Mouse (Mus musculus): ENCODE data around the gene Mcoln2. TPM values are rescaled to one million over a fixed set of nuclear protein-coding genes. Genes with fewer than 3 reads are reported as not detected.

Gene Mcoln2
- polyA plus RNA-seq, 1 experiment from 2014 or later, result 2.3 TPM

DNA sequence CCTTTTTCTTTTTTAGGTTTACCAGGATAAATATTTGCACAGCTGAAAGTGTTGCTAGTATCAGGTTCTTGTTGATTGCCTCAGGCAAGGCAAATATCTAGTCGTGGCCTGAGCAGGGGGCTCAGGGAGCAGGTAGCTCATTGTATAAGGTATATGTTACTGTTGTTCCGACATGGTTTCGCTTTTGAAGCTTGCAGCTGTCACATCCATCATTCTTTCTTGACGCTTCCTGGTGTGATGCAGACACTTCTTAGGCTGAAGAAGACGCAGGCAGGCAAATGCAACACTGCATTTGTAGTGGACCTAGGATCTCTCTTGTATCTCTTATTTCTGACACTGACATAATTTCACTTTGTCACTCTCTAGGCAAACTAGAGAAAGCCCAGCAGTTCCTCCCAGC is 63.7 kb downstream of the Mcoln2 start:
- ATAC-seq (ENCODE audit: borderline replicate concordance, extremely low read depth, low FRiP score, low TSS enrichment), result no peak
- H3K9ac ChIP-seq, result no peak overlapping the region
- 0 out of 2 replicates have a peak, but pooled peaks cover 11% of the 10 kb centered on the region for H3K4me1 ChIP-seq
- H3K36me3 ChIP-seq, result no peaks in the 10 kb centered on the region
- 31% methylated on average over 5 of the region's 5 CpGs for WGBS
- H3K27me3 ChIP-seq, result no peaks in the 10 kb centered on the region; the same call in 1 of the 2 replicates
- H3K4me3 ChIP-seq, result no peak overlapping the region; the same call in 1 of the 2 replicates
- H3K4me2 ChIP-seq, result peak overlapping the region; percentile 30
- no peaks in the 10 kb centered on the region for H3K9me3 ChIP-seq
- no peak overlapping the region for H3K27ac ChIP-seq

DNA sequence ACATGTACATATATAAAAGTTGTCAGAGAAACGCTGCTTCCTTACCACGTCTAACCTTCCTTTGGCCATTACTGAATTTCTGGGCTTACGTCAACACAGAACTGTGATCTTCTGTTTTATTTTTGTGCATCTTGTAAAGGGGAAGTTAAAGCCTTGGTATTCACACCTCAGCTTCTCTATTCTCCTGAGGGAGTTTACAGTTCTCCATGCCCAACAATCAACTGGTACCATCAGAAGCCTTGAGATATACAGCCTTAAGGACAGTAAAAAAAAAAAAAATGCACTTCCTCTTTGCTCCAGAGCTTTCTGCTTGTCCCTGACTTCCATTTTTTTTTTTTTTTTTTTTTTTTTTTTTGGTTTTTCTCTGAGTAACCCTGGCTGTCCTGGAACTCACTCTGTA is 66.9 kb downstream of the Mcoln2 start:
- H3K4me3 ChIP-seq, result no peak overlapping the region
- H3K27ac ChIP-seq, result no peak overlapping the region
- no peaks in the 10 kb centered on the region for H3K36me3 ChIP-seq
- H3K9me3 ChIP-seq, result no peaks in the 10 kb centered on the region
- 96% methylated on average over 3 of the region's 3 CpGs for WGBS
- no peak for ATAC-seq (ENCODE audit: borderline replicate concordance, extremely low read depth, low FRiP score, low TSS enrichment)
- H3K27me3 ChIP-seq, result peaks cover 15% of the 10 kb centered on the region; the same call in 1 of the 2 replicates
- H3K4me1 ChIP-seq, result peaks cover 11% of the 10 kb centered on the region; the same call in 1 of the 2 replicates
- no peak overlapping the region for H3K9ac ChIP-seq
- H3K4me2 ChIP-seq, result no peak overlapping the region

DNA sequence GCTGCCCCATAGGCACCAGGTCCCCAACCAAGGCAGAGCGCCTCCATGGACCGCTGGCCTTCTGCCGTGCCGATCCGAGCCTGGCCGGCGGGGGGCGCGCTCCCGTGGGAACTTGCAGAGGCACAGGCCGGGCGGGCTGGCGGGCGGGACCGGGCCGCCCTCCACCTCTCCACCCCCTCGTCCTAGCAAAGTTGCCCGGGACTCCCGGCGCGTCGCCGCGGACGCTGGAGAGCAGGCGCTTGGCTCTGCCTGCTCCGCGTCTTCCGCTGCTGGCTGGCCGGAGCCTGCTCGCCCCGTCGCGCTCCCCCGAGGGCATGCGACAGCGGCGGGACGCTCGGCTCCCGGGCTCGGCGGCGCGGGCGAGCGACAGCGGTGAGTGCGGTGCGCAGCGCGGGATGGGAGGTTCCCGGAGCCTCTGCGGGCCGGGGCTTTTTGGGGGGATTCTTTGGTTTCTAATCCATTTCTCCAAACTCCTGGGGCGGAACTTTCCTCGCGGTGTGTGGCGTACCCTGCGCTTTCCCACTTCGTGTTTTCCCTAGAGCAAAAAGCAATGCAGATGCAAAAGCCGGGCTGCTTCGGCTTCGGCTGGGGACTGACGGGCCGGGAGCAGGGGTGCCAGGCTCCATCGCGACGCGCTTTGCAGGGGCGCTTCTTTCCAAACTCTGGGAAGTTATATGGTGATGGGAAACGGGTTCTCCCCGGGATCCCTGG is 71.3 kb downstream of the Mcoln2 start, which contains the start of gene Lpar3:
Gene Lpar3 (plus strand): TSS at position 188 of the 711 bp plus-strand sequence.
- WGBS, result 1% methylated on average over 73 of the region's 73 CpGs
- Histone ChIP-seq H3K4me1 (no peaks in the 10 kb centered on the region; the same call in 1 of the 2 replicates), H3K9ac (peak within 1 kb of the TSS; percentile 17), H3K27ac (no peak within 1 kb of the TSS), H3K4me3 (peak within 1 kb of the TSS; percentile 47), H3K36me3 (no peaks in the 10 kb centered on the region), H3K4me2 (peak within 1 kb of the TSS; percentile 82), H3K27me3 (peaks cover 35% of the 10 kb centered on the region), H3K9me3 (no peaks in the 10 kb centered on the region)
- ATAC-seq (ENCODE audit: borderline replicate concordance, extremely low read depth, low FRiP score, low TSS enrichment), result peak; percentile 79; the same call in 1 of the 2 replicates

DNA sequence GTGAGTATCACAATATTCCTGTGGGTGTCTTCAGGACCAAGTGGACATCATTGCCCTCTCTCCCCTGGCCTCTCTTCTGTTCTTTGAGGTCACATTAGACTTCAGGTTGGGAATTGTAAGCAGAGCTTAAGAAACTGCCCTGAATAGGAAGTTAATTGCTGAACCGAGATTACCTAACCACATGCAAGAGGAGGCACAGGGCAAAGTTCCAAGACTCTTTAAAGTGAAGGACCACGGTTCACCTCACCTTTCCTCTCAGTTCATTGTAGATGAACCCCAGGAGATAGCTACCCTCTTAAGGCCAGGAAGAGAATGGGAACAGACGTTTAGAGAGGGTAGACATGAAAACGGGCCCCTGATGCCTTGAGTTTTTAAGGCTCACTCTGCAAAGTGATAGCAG is 74.6 kb downstream of the Mcoln2 start:
- Histone ChIP-seq H3K27ac (no peak overlapping the region), H3K9me3 (no peaks in the 10 kb centered on the region), H3K4me3 (no peak overlapping the region), H3K4me2 (no peak overlapping the region), H3K9ac (no peak overlapping the region), H3K27me3 (peaks cover 32% of the 10 kb centered on the region), H3K36me3 (no peaks in the 10 kb centered on the region), H3K4me1 (no peaks in the 10 kb centered on the region; the same call in 1 of the 2 replicates)
- no peak for ATAC-seq (ENCODE audit: borderline replicate concordance, extremely low read depth, low FRiP score, low TSS enrichment)
- 65% methylated on average over 4 of the region's 4 CpGs for WGBS

DNA sequence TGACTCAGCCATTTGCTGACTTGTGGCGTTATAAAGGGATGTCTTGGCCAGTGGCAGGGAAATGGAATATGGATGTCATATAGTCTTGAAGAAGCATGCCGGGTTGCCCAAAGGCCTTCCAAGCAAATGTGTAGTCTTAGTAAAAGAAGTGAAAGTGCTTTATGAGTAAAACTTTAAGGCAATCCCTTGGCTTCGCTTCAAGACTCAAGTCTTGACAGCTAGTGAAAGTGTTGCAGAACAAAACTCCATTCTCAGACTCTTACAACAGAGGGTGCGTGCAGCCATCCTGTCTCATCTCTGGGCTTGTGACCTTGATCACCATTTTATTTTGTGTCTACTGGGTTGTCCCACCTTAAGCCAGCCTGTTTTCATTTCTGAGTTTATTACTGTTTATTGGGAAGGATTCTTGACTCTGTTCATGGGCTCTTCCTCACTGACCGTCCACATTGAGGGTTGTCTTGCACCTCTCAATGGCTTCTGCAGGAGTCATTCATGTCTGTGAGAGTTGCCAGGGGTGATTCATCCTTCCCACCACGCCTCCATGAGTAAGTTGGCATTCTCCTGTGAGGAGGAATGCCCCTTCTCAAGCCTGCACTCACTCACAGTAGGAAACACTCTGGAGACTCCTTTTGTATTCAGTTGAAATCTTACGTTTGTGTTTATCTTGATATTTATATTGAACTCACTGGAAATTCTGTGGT is 75.6 kb downstream of the Mcoln2 start:
- peaks cover 26% of the 10 kb centered on the region for H3K27me3 ChIP-seq
- H3K4me1 ChIP-seq, result no peaks in the 10 kb centered on the region; the same call in 1 of the 2 replicates
- H3K4me2 ChIP-seq, result no peak overlapping the region
- H3K9ac ChIP-seq, result no peak overlapping the region
- H3K27ac ChIP-seq, result no peak overlapping the region
- 58% methylated on average over 7 of the region's 7 CpGs for WGBS
- no peaks in the 10 kb centered on the region for H3K36me3 ChIP-seq
- no peaks in the 10 kb centered on the region for H3K9me3 ChIP-seq
- no peak for ATAC-seq (ENCODE audit: borderline replicate concordance, extremely low read depth, low FRiP score, low TSS enrichment)
- no peak overlapping the region for H3K4me3 ChIP-seq

DNA sequence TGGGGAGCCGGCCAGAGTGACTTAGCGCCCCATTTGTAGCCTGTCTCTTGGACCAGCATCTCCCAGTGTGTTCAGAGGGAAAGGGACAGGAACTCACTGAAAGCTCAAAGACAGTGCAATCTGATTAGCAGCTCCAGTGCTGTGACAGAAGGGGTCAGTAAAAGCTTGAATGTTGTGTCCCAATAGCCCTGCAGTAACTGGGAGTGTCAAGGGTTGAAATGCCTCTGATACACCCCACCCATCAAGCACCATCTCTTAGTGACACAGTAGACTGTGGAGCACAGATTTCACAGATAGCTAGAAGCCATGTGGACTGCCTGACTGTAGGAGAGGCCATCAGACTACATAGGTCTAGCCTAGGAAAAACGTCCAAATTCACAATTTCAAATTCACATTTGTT is 77.8 kb downstream of the Mcoln2 start:
- H3K4me1 ChIP-seq, result no peaks in the 10 kb centered on the region
- H3K4me2 ChIP-seq, result no peak overlapping the region
- ATAC-seq (ENCODE audit: borderline replicate concordance, extremely low read depth, low FRiP score, low TSS enrichment), result no peak
- no peak overlapping the region for H3K27ac ChIP-seq
- WGBS, result 43% methylated on average over 3 of the region's 3 CpGs
- no peaks in the 10 kb centered on the region for H3K9me3 ChIP-seq
- H3K36me3 ChIP-seq, result no peaks in the 10 kb centered on the region
- peaks cover 12% of the 10 kb centered on the region for H3K27me3 ChIP-seq
- H3K9ac ChIP-seq, result no peak overlapping the region
- no peak overlapping the region for H3K4me3 ChIP-seq

DNA sequence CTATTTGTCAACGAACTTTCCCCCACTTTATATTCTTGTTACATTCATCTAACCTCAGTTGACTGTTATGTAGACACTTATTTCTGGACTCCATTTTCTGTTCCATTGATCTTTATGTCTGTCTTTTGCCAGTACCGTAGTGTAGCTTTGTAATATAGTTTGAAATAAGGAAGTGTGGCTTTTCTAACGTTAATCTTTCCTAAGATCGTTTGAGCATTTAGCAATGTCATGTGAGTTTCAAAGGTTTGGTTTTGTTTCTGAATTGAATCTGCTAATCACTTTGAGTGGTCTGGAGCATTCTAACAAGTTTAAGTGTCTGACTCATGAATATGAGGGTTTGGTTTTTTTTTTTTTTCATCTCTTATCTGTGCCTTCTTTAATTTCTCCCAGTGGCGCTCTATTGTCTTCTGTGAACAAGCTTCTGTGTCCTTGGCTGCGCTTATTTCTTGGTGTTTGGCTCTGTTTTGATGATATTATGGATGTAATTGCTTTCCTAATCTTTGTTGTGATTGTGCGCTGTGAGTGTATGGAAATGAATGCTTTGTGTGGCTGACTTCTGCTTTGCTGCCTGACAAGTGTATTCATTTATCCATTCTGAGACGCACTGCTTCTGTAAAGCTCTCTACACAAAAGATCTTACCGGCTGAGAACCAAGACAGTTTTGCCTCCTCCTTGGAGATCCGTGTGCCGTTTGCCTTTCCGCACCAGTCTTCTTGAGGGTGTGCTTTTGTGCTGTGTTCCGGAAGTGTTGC is 79.1 kb downstream of the Mcoln2 start:
- 78% methylated on average over 13 of the region's 13 CpGs for WGBS
- H3K9me3 ChIP-seq, result no peaks in the 10 kb centered on the region
- no peak overlapping the region for H3K4me2 ChIP-seq
- no peak overlapping the region for H3K4me3 ChIP-seq
- H3K36me3 ChIP-seq, result no peaks in the 10 kb centered on the region
- ATAC-seq (ENCODE audit: borderline replicate concordance, extremely low read depth, low FRiP score, low TSS enrichment), result no peak
- H3K27me3 ChIP-seq, result no peaks in the 10 kb centered on the region
- no peak overlapping the region for H3K9ac ChIP-seq
- H3K4me1 ChIP-seq, result peaks cover 8% of the 10 kb centered on the region
- H3K27ac ChIP-seq, result no peak overlapping the region

DNA sequence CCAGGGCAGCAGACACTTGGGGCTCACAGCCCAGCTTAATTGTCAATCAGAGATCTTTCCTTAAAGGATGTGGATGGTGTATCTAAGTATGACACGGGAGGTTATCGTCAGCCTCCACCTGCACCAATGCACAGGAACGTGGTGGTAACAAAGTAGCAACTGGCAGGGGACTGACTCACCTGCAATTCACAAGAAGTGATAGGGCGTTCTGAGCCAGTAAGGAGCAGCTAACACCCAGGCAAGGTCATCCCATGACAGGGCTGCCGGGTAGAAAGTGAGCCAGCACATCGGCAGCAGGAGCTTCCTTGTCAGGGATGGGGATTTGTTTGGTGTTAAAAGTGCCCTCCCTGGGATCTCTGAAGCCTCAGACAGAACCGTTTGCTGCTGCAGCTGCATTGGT is 83.1 kb downstream of the Mcoln2 start:
- Histone ChIP-seq H3K27me3 (no peaks in the 10 kb centered on the region), H3K4me3 (no peak overlapping the region), H3K36me3 (no peaks in the 10 kb centered on the region), H3K4me1 (peaks cover 18% of the 10 kb centered on the region), H3K27ac (no peak overlapping the region), H3K9me3 (no peaks in the 10 kb centered on the region), H3K9ac (no peak overlapping the region), H3K4me2 (no peak overlapping the region)
- WGBS, result 45% methylated on average over 7 of the region's 7 CpGs
- ATAC-seq (ENCODE audit: borderline replicate concordance, extremely low read depth, low FRiP score, low TSS enrichment), result no peak

DNA sequence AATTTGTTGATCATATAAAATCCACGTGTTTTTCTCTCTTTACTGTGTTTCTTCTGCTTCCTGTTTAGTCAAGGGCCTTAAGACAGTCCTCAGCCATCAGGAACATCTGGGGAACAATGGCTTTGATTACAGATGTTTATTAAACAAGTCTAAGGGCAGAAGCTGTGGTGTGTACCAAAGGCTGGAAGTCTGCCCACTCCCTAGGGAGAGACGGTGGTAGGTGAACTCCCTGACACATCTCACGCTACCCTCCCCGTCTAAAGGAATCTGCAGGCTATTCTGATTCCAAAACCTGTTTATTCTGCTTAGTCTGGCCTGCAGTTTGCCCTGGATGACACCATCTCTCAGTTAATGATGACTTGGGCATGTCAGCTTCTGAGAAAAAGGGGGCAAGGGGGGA is 84.1 kb downstream of the Mcoln2 start:
- WGBS, result 23% methylated on average over 4 of the region's 4 CpGs
- peaks cover 18% of the 10 kb centered on the region for H3K4me1 ChIP-seq
- no peaks in the 10 kb centered on the region for H3K9me3 ChIP-seq
- H3K36me3 ChIP-seq, result no peaks in the 10 kb centered on the region
- ATAC-seq (ENCODE audit: borderline replicate concordance, extremely low read depth, low FRiP score, low TSS enrichment), result peak; percentile 72; the same call in 1 of the 2 replicates
- no peak overlapping the region for H3K4me3 ChIP-seq
- no peak overlapping the region for H3K27ac ChIP-seq
- no peaks in the 10 kb centered on the region for H3K27me3 ChIP-seq
- no peak overlapping the region for H3K4me2 ChIP-seq
- H3K9ac ChIP-seq, result no peak overlapping the region

DNA sequence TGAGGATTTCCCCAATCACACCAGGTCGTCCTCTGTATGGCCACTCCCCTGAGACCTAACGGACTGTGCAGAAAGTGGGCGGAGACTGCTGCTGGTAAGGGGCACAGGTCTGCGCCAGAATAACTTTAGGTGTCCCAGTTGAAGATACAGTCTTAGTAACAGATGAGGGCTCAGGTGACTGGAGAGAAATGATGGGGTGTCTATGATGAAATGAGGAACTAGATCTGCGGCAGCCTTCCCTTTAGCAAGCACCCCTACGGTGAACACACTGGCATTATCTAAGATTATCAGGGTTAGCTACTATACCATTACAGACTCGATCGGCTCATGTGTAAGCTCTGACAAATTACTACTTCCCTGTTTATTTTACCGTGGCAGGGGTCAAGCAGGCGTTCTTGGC is 84.9 kb downstream of the Mcoln2 start:
- Histone ChIP-seq H3K4me3 (no peak overlapping the region), H3K4me1 (peaks cover 18% of the 10 kb centered on the region), H3K4me2 (no peak overlapping the region), H3K36me3 (no peaks in the 10 kb centered on the region), H3K9ac (no peak overlapping the region), H3K9me3 (no peaks in the 10 kb centered on the region), H3K27ac (no peak overlapping the region), H3K27me3 (no peaks in the 10 kb centered on the region)
- ATAC-seq (ENCODE audit: borderline replicate concordance, extremely low read depth, low FRiP score, low TSS enrichment), result no peak
- 33% methylated on average over 10 of the region's 10 CpGs for WGBS

DNA sequence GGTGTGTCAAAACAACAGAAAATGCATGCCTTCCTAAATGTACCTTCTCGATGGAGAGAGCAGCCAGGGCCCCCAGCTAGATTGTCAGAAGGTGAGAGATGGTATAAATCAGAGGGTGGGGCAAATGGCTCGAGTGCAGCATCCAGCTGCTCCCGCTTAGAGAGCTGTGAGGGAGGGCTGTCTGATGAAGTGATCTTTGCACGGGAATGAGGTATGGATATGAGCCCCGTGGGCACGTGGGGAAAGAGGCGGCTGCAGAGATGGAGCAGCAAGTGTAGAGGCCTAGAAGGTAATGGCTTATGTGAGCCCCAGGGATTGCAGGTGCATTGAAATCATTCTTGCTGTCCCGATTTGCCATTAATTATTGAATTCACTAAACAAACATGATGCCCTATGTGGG is 86.6 kb downstream of the Mcoln2 start:
- no peaks in the 10 kb centered on the region for H3K9me3 ChIP-seq
- H3K36me3 ChIP-seq, result no peaks in the 10 kb centered on the region
- H3K4me3 ChIP-seq, result no peak overlapping the region
- H3K27me3 ChIP-seq, result no peaks in the 10 kb centered on the region
- 48% methylated on average over 8 of the region's 8 CpGs for whole genome bisulfite sequencing
- H3K9ac ChIP-seq, result no peak overlapping the region
- no peak overlapping the region for H3K4me2 ChIP-seq
- H3K4me1 ChIP-seq, result peaks cover 18% of the 10 kb centered on the region
- H3K27ac ChIP-seq, result no peak overlapping the region
- no peak for ATAC-seq (ENCODE audit: borderline replicate concordance, extremely low read depth, low FRiP score, low TSS enrichment)

DNA sequence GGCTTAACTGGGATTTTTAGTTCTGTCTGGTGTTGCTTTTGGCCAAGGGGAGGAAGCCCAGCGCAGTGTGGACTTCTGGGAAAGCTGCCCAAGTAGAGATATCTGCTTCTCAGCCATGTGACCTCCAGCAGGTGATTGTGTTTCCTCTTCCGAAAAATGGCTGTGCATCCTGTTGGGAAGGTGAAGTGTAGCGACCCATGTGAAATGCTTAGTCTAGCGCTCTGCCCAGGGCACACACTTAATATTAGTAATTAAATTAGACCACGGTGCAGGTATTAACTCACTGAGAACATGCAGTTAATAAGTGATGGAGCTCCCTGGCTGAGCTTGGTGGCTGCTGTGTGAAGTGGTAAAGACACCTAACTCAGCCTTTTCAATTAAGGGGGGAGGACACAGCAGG is 88.0 kb downstream of the Mcoln2 start:
- no peaks in the 10 kb centered on the region for H3K36me3 ChIP-seq
- H3K4me3 ChIP-seq, result no peak overlapping the region
- ATAC-seq (ENCODE audit: borderline replicate concordance, extremely low read depth, low FRiP score, low TSS enrichment), result no peak
- H3K4me1 ChIP-seq, result peaks cover 16% of the 10 kb centered on the region
- no peak overlapping the region for H3K9ac ChIP-seq
- no peaks in the 10 kb centered on the region for H3K9me3 ChIP-seq
- H3K27ac ChIP-seq, result no peak overlapping the region
- H3K4me2 ChIP-seq, result no peak overlapping the region
- H3K27me3 ChIP-seq, result no peaks in the 10 kb centered on the region
- 80% methylated on average over 5 of the region's 5 CpGs for WGBS

All from lung, embryonic 15.5 days (tissue).